Mouse (Mus musculus) stomach, embryonic 14.5 days (tissue): ENCODE results near the gene Gm10837. TPM values are rescaled to one million over a fixed set of nuclear protein-coding genes. Genes with fewer than 3 reads are reported as not detected.
"Not testable (repeated sequence)": the region's sequence is repeated elsewhere in the genome, so short reads cannot be mapped to it uniquely, and the experiment has no call there.

Experiments used
- ATAC-seq: fragments of 200-750 bp; cut with Nextera tagmentation; 2 replicates; pipeline ENCODE4 v1.8.0; 2017; ENCODE audit warnings: low read depth, moderate TSS enrichment; ENCODE audit not compliant: insufficient number of reproducible peaks, insufficient read depth, low FRiP score
- H3K27ac ChIP-seq: fragments of 300-500 bp; sonication (generic); 2 replicates; pipeline ENCODE4 v1.5.1; 2014; ENCODE audit warnings: mild to moderate bottlenecking, low read length, moderate library complexity, mixed read lengths
- H3K27me3 ChIP-seq: fragments of 300-500 bp; sonication (generic); 2 replicates; pipeline ENCODE4 v1.6.1; 2014; ENCODE audit warnings: low read length, control low read depth, mixed read lengths; ENCODE audit not compliant: control insufficient read depth, insufficient read depth
- H3K36me3 ChIP-seq: fragments of 300-500 bp; sonication (generic); 2 replicates; pipeline ENCODE4 v1.6.1; 2014; ENCODE audit warnings: mild to moderate bottlenecking, control low read depth, low read length, moderate library complexity, mixed read lengths; ENCODE audit not compliant: control insufficient read depth, insufficient read depth
- H3K4me1 ChIP-seq: fragments of 300-500 bp; sonication (generic); 2 replicates; pipeline ENCODE4 v1.6.1; 2014; ENCODE audit warnings: low read length, control low read depth, mixed read lengths; ENCODE audit not compliant: control insufficient read depth, insufficient read depth
- H3K4me2 ChIP-seq: fragments of 300-500 bp; sonication (generic); replicated peaks from 2 replicates; pipeline ENCODE4 v1.6.1; 2014; ENCODE audit warnings: low read depth, low read length, control low read depth
- H3K4me3 ChIP-seq: fragments of 300-500 bp; sonication (generic); 2 replicates; pipeline ENCODE4 v1.5.1; 2014; ENCODE audit warnings: low read depth, low read length, control low read depth
- H3K9ac ChIP-seq: fragments of 300-500 bp; sonication (generic); replicated peaks from 2 replicates; pipeline ENCODE4 v1.6.1; 2014; ENCODE audit warnings: low read depth, mild to moderate bottlenecking, control low read depth, low read length, moderate library complexity, mixed read lengths
- H3K9me3 ChIP-seq: fragments of 300-500 bp; sonication (generic); 2 replicates; pipeline ENCODE4 v1.6.1; 2016; ENCODE audit warnings: low read depth, low read length, control low read depth; ENCODE audit not compliant: control insufficient read depth
- WGBS: fragments of 180-500 bp; shearing (Covaris S2); extraction: QIAGEN DNeasy Blood & Tissue Kit; methylation state at CpG from one replicate; pipeline ENCODE4 v1.1.7; 2014; 5-methylcytosine and 5-hydroxymethylcytosine counted together
- polyA plus RNA-seq: library from polyadenylated mRNA; unstranded; fragments of >200 nt; fragmentation: Nextera tagmentation; extraction: Ambion mirVana; gene quantifications from 2 replicates; pipeline ENCODE4 v1.2.1, GENCODE M21; 2014

Gm10837 gene
- polyA plus RNA-seq, 1 experiment from 2014 or later, result not detected

DNA sequence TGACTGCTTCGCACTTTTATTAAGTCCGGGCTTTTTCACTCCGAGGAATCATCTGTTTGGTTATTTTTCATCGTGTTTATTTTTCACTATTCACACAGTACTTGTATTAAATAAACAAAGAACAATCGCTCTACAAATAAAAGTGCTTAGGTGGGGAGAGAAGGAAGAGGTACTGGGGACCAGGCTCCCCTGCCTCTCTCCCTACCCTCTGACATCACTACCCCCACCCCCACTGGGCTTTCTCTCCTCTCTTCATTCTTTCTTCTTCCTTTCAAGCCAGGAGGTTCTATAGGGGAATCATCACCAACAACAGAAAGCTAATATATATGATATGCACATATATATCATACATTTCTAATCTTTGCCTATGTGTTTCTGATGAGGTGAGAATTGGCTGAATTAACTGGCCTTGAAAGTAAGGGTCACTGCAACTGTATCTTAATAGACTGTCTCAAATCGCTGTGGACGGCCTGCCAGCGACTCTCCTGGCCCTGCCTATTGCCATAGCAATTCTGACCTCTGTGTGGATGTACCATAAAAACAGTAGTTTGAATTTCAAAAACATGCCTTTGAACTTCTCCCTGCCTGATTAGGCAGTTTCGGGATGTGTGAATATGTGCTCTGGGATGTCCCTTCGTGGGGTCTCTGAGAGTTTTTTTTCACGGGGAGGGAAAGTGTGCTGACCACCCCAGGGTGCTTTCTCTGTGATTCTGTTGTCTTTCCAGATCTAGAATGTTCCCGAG lies 36.2 kb upstream of the Gm10837 start:
- H3K36me3 ChIP-seq, result no peaks in the 10 kb centered on the region
- peaks cover 6% of the 10 kb centered on the region; the same call in 1 of the 2 replicates for H3K4me1 ChIP-seq
- H3K4me3 ChIP-seq, result no peak overlapping the region; the same call in 1 of the 2 replicates
- no peak for ATAC-seq
- no peak overlapping the region for H3K27ac ChIP-seq
- peaks cover 58% of the 10 kb centered on the region for H3K27me3 ChIP-seq
- H3K9me3 ChIP-seq, result no peaks in the 10 kb centered on the region
- H3K4me2 ChIP-seq, result peak overlapping the region; percentile 14; the same call in 1 of the 2 replicates
- 15% methylated on average over 12 of the region's 12 CpGs for WGBS
- H3K9ac ChIP-seq, result no peak overlapping the region

DNA sequence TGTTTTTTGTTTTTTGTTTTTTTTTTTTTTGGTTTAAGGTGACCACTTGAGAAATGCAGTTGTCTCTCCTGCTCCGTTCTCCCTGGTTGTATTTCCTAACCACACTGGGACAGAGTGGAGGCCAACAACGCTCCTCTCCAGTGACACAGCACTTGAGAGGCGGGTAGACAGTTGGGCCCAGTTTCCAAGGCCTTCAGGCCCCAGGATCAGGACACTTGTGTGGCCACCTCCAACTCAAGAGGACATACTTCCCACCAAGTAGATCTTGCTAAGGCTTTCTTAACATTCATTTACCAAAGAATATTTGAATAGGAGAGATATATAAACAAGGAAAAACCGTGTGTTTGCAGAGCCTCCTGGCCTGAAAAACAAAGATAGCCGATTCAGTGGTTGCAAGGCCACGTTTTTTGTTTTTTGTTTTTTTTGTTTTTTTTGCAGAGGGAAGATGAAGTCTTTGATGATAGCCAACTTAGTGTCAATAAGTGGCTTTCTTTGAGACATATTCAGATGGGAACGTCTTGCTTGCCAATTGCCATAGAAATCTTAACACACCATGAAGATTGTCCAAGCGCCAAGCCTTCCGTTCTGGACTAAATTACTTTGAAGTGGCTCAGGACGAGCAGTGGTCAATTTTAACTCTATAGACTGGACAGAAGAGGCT lies 35.4 kb upstream of the Gm10837 start:
- Histone ChIP-seq H3K4me3 (no peak overlapping the region), H3K36me3 (no peaks in the 10 kb centered on the region), H3K9ac (no peak overlapping the region), H3K4me1 (peaks cover 6% of the 10 kb centered on the region; the same call in 1 of the 2 replicates), H3K27me3 (peaks cover 54% of the 10 kb centered on the region), H3K4me2 (no peak overlapping the region), H3K9me3 (no peaks in the 10 kb centered on the region), H3K27ac (no peak overlapping the region)
- ATAC-seq, result no peak
- WGBS, result 59% methylated on average over 10 of the region's 10 CpGs

DNA sequence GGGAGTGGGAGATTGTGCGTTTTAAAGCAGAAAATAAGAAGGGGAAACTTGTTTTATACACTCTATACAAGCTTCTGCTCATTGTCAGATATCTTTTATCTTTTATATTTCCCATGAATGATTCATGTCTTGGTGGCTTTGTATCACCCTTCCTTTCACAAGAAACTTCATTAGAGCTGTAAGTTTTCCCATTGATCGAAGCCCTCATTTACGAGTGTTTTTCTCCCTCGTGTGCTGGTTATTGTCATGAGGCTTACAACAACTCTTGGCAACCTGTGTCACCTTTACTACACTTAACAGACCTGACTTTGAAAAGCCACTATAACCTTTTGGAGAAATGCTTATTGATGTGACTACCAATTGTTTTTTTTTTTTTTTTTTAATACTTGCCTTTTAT lies 34.8 kb upstream of the Gm10837 start:
- Histone ChIP-seq H3K4me1 (peaks cover 6% of the 10 kb centered on the region; the same call in 1 of the 2 replicates), H3K4me2 (no peak overlapping the region), H3K27ac (no peak overlapping the region), H3K4me3 (no peak overlapping the region), H3K27me3 (peaks cover 54% of the 10 kb centered on the region), H3K9ac (no peak overlapping the region), H3K36me3 (no peaks in the 10 kb centered on the region), H3K9me3 (no peaks in the 10 kb centered on the region)
- no peak for ATAC-seq
- WGBS, result 80% methylated on average over 4 of the region's 4 CpGs

DNA sequence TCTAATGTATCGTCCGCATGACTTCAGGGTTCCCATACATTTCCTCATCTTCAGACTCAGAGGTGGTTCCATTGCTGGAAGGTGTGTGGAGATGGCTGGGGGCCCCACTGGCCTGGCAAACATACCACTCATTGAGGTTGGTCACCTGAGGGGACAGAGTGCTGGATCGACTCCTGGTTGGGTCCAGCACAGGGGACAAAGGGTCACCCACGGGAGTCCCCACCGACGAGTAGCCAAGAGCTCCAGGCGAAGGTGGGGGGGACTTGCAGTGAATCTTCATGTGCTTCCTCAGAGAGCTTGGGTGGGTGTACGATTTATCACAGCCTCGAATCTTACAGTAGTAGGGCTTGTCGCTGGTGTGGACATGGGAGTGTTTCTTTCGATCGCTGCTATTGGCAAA lies 31.1 kb upstream of the Gm10837 start:
- H3K4me3 ChIP-seq, H3K36me3 ChIP-seq, H3K9ac ChIP-seq, H3K4me1 ChIP-seq, H3K4me2 ChIP-seq, H3K9me3 ChIP-seq, ATAC-seq, H3K27ac ChIP-seq: not testable (repeated sequence)
- peaks cover 44% of the 10 kb centered on the region for H3K27me3 ChIP-seq
- WGBS, result 84% methylated on average over 7 of the region's 12 CpGs

DNA sequence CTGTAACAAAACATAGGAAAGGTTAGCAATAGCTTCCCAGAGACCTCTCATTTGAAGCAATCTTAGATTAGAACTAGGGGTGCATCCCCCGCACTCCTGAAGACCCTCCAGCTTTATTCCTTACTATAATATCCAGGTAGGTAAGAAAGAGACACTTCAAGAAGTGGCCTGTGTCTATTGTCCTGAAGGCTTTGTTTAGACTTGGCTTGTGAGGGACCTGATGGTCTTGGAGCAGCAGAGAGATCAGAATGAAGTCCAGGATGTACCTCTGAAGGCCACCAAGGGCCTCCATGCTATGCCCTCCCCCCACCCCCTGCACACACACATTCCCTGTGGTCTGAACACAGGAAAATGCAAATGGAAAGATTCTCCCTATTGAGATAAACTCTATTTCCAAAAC lies 30.6 kb upstream of the Gm10837 start:
- Histone ChIP-seq H3K36me3 (no peaks in the 10 kb centered on the region), H3K27ac (no peak overlapping the region), H3K9ac (no peak overlapping the region), H3K9me3 (no peaks in the 10 kb centered on the region), H3K27me3 (peaks cover 45% of the 10 kb centered on the region), H3K4me3 (no peak overlapping the region), H3K4me1 (peaks cover 12% of the 10 kb centered on the region), H3K4me2 (no peak overlapping the region)
- 88% methylated on average over 1 of the region's 1 CpGs for WGBS
- no peak for ATAC-seq

DNA sequence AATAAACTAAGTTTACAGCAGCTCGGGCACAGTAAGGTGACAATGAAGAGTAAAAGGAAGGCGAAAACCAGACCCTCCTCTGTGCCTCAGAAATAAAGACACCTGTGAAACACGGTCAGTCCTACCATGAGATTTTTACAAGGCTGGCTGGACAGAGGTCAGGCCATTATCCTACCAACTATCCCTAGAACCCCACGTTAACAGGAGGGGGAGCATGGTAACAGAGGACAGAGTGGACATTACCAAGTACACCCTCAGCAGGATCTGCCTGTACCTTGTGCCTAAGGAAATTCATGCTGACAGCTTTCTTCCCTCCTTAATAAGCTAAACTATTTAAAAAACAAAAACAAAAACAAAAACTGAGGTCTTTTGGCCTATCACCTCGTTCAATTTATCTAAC lies 30.2 kb upstream of the Gm10837 start:
- H3K27ac ChIP-seq, result no peak overlapping the region
- H3K4me3 ChIP-seq, result no peak overlapping the region
- no peak overlapping the region for H3K4me2 ChIP-seq
- no peak overlapping the region for H3K9ac ChIP-seq
- peaks cover 16% of the 10 kb centered on the region for H3K4me1 ChIP-seq
- H3K27me3 ChIP-seq, result peaks cover 45% of the 10 kb centered on the region
- ATAC-seq, result no peak
- no peaks in the 10 kb centered on the region for H3K9me3 ChIP-seq
- WGBS, result 55% methylated on average over 5 of the region's 5 CpGs
- no peaks in the 10 kb centered on the region for H3K36me3 ChIP-seq

DNA sequence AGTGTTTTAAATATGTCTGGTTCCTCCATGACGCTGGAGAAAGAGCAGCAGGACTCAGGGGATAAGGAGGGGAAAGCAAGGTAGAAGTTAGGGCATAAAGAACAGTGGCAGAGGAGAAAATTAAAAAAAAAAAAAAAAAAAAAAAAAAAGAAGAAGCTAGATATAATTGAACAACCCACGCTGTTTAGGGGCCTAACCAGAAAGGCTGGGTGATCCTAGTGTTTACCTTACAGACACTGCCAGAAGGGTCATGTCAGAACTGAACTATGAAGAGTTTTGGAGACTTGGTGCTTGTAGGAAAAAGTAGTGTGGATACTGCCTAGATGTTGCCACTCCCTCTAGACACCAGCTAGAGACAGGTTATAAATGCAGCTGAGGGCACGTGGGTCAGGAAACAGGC lies 28.9 kb upstream of the Gm10837 start:
- no peaks in the 10 kb centered on the region for H3K9me3 ChIP-seq
- H3K4me3 ChIP-seq, result no peak overlapping the region
- H3K9ac ChIP-seq, result no peak overlapping the region
- H3K36me3 ChIP-seq, result no peaks in the 10 kb centered on the region
- no peak for ATAC-seq
- no peak overlapping the region for H3K4me2 ChIP-seq
- 33% methylated on average over 3 of the region's 3 CpGs for WGBS
- H3K4me1 ChIP-seq, result peaks cover 19% of the 10 kb centered on the region
- H3K27ac ChIP-seq, result no peak overlapping the region
- H3K27me3 ChIP-seq, result peaks cover 43% of the 10 kb centered on the region

DNA sequence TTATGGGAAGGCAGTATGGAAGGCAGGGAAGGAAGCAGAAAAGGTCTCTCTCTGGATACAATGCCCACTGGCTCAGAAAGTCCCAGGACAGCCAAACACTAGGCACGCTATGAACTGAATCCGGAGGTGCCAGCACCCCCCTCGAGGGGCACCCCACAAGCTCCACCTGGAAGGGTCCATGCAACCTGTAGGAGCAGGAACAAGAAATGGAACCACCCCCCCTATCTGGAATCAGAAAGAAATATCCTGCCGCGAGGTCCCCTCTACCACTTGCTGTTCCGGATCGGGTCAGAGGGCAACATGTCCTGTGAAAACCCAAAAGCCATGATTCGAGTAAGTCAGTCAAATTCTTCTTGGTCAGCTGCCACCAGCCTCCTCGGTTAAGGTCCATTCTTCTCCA lies 28.4 kb upstream of the Gm10837 start:
- Histone ChIP-seq H3K36me3 (no peaks in the 10 kb centered on the region), H3K27me3 (peaks cover 46% of the 10 kb centered on the region), H3K4me3 (no peak overlapping the region), H3K4me1 (peaks cover 19% of the 10 kb centered on the region), H3K9ac (no peak overlapping the region), H3K27ac (no peak overlapping the region), H3K4me2 (no peak overlapping the region), H3K9me3 (no peaks in the 10 kb centered on the region)
- ATAC-seq, result no peak
- WGBS, result 26% methylated on average over 9 of the region's 9 CpGs
